Mouse (Mus musculus) heart, embryonic 11.5 days (tissue): ENCODE results near the gene Daam2. TPM values are rescaled to one million over a fixed set of nuclear protein-coding genes. Genes with fewer than 3 reads are reported as not detected.

ENCODE experiments used
- ATAC-seq: fragments of 200-750 bp; cut with Nextera tagmentation; replicated peaks from 2 replicates; pipeline ENCODE4 v1.8.0; 2017; ENCODE audit warnings: moderate library complexity; ENCODE audit not compliant: insufficient number of reproducible peaks, low FRiP score, low TSS enrichment
- H3K27ac ChIP-seq: fragments of 300-500 bp; sonication (generic); 2 replicates; pipeline ENCODE4 v1.5.1; 2014; ENCODE audit warnings: mild to moderate bottlenecking, low read depth, low read length
- H3K27me3 ChIP-seq: fragments of 300-500 bp; sonication (generic); 2 replicates; pipeline ENCODE4 v1.6.1; 2014; ENCODE audit warnings: mild to moderate bottlenecking, low read length, mixed read lengths; ENCODE audit not compliant: control insufficient read depth, insufficient read depth
- H3K36me3 ChIP-seq: fragments of 300-500 bp; sonication (generic); 2 replicates; pipeline ENCODE4 v1.6.1; 2014; ENCODE audit warnings: mild to moderate bottlenecking, low read length, moderate library complexity, mixed read lengths; ENCODE audit not compliant: control insufficient read depth, insufficient read depth
- H3K4me1 ChIP-seq: fragments of 300-500 bp; sonication (generic); 2 replicates; pipeline ENCODE4 v1.6.1; 2014; ENCODE audit warnings: low read length; ENCODE audit not compliant: control insufficient read depth, insufficient read depth
- H3K4me2 ChIP-seq: fragments of 300-500 bp; sonication (generic); 2 replicates; pipeline ENCODE4 v1.6.1; 2014; ENCODE audit warnings: mild to moderate bottlenecking, moderate library complexity
- H3K4me3 ChIP-seq: fragments of 300-500 bp; sonication (generic); 2 replicates; pipeline ENCODE4 v1.5.1; 2014; ENCODE audit warnings: low read depth, low read length
- H3K9ac ChIP-seq: fragments of 300-500 bp; sonication (generic); 2 replicates; pipeline ENCODE4 v1.6.1; 2014; ENCODE audit warnings: mild to moderate bottlenecking, low read depth, low read length, moderate library complexity
- H3K9me3 ChIP-seq: fragments of 300-500 bp; sonication (generic); replicated peaks from 2 replicates; pipeline ENCODE4 v1.6.1; 2016; ENCODE audit warnings: low read length; ENCODE audit not compliant: control insufficient read depth
- WGBS: fragments of 180-500 bp; shearing (Covaris S2); extraction: QIAGEN DNeasy Blood & Tissue Kit; methylation state at CpG from one replicate; pipeline ENCODE4 v1.1.7; 2014; ENCODE audit not compliant: insufficient replicate concordance; 5-methylcytosine and 5-hydroxymethylcytosine counted together
- polyA plus RNA-seq: library from polyadenylated mRNA; unstranded; fragments of >200 nt; fragmentation: Nextera tagmentation; extraction: Ambion mirVana; gene quantifications from 2 replicates; pipeline ENCODE4 v1.2.1, GENCODE M21; 2014

The Daam2 gene
- polyA plus RNA-seq, 1 experiment from 2014 or later, result 5.7 TPM

DNA sequence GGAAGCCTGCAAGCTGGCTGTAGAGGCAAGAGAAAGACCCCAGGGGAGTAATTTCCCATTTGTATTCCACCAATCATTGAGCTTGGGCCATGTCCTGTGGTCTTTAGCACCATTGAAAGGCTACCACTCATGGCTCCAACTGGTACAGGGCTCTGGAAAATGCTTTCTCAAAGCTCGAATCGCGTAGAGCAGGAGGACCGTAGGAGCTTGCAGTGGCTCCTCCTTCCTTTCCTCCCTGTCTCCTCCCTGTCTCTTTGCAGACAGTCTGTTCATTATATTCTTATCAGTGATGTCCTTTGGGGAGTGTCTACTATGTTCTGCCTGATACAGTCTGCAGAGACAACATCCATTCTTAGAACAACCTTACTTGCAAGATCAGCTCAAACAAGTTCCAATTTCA lies 18.7 kb downstream of the Daam2 start:
- Histone ChIP-seq H3K9ac (no peak overlapping the region), H3K4me2 (no peak overlapping the region), H3K27ac (no peak overlapping the region), H3K4me3 (no peak overlapping the region), H3K27me3 (no peaks in the 10 kb centered on the region), H3K4me1 (no peaks in the 10 kb centered on the region), H3K36me3 (no peaks in the 10 kb centered on the region), H3K9me3 (no peaks in the 10 kb centered on the region)
- ATAC-seq, result no peak; the same call in 1 of the 2 replicates
- WGBS, result 36% methylated on average over 4 of the region's 4 CpGs

- WGBS, result 93% methylated on average over 2 of the region's 2 CpGs
- Histone ChIP-seq H3K4me3 (no peak overlapping the region), H3K27ac (no peak overlapping the region), H3K4me2 (no peak overlapping the region), H3K9me3 (no peaks in the 10 kb centered on the region), H3K4me1 (0 out of 2 replicates have a peak, but pooled peaks cover under 1% of the 10 kb centered on the region), H3K27me3 (no peaks in the 10 kb centered on the region), H3K9ac (no peak overlapping the region), H3K36me3 (no peaks in the 10 kb centered on the region)
- no peak for ATAC-seq
Observed at GRCm38 (mm10) chr17:49544561-49544960, 19.6 kb downstream of the Daam2 start.

DNA sequence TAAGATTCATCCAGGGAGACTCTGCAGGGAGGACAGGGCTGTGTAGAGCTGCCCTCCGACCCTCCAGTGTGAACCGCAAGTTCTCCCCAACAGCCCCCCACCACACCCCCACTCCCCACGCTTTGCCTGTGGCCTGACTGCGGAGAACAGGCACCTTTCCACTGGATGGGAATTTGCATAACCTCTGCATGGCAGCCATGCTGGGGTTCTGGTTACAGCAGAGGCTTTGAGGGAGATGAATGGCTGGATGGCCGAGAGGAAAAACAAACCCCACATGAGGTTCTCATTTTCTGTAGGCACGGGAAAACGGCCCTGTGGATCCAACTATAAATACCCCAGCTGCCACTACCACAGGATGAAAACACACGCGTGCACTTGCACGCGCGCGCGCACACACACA lies 23.4 kb downstream of the Daam2 start:
- no peaks in the 10 kb centered on the region for H3K36me3 ChIP-seq
- H3K9ac ChIP-seq, result no peak overlapping the region
- no peak for ATAC-seq
- no peak overlapping the region for H3K4me3 ChIP-seq
- no peak overlapping the region for H3K4me2 ChIP-seq
- H3K4me1 ChIP-seq, result 0 out of 2 replicates have a peak, but pooled peaks cover 3% of the 10 kb centered on the region
- no peak overlapping the region for H3K27ac ChIP-seq
- WGBS, result 77% methylated on average over 14 of the region's 14 CpGs
- H3K27me3 ChIP-seq, result no peaks in the 10 kb centered on the region
- H3K9me3 ChIP-seq, result no peaks in the 10 kb centered on the region

DNA sequence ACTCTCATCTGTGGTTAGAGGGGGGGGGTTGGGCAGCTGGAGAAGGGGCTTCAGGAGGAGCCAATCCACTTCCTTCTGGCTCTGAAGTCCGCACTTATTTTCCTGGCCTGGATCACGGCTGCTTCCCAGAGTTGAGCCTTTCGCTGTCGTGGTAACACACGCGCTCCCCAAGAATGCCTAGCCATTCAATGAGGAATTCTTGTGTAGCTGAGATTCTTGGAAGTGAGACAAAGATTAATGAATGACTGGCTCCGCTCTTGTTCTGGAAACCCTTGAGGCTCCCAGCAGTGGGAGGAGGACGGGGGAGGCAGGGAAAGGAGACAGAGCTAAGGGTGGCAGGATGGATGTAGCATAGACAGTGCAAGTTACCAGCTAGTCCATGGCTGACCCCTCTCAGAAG lies 24.9 kb downstream of the Daam2 start:
- Histone ChIP-seq H3K27ac (no peak overlapping the region), H3K4me3 (no peak overlapping the region), H3K4me2 (no peak overlapping the region), H3K9ac (no peak overlapping the region), H3K36me3 (no peaks in the 10 kb centered on the region), H3K27me3 (no peaks in the 10 kb centered on the region), H3K9me3 (no peaks in the 10 kb centered on the region), H3K4me1 (peaks cover 3% of the 10 kb centered on the region; the same call in 1 of the 2 replicates)
- ATAC-seq, result peak; percentile 28; the same call in 1 of the 2 replicates
- 53% methylated on average over 8 of the region's 8 CpGs for WGBS

GRCm38 (mm10) chr17:49535580-49535979 lies 28.6 kb downstream of the Daam2 start:
- H3K9ac ChIP-seq, result no peak overlapping the region
- H3K27ac ChIP-seq, result no peak overlapping the region
- WGBS, result 53% methylated on average over 4 of the region's 4 CpGs
- no peaks in the 10 kb centered on the region; the same call in 1 of the 2 replicates for H3K27me3 ChIP-seq
- no peak overlapping the region for H3K4me2 ChIP-seq
- no peak overlapping the region for H3K4me3 ChIP-seq
- no peak for ATAC-seq
- peaks cover 3% of the 10 kb centered on the region; the same call in 1 of the 2 replicates for H3K4me1 ChIP-seq
- H3K36me3 ChIP-seq, result no peaks in the 10 kb centered on the region; the same call in 1 of the 2 replicates
- H3K9me3 ChIP-seq, result no peaks in the 10 kb centered on the region

DNA sequence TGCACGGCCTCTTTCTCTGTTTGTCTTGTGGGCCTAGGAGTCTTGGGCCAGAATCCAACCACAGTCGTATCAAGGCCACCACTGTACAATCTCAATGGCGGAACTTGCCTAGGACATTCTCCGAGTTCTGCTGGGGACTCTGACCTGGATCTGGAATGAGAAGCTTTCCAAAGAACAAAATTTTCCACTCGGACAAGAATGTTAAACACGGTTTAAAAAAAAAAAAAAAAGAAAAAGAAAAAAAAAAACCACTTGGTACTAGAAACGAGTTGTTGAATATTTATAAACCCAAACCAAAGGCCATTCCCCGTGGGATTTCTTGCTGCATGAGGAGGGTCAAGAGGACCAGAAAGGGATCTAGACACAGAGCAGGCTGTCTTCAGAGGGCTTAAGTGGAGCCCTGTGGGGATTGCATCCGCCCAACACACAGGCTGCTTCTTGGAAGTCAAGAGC lies 29.9 kb downstream of the Daam2 start:
- Histone ChIP-seq H3K9me3 (no peaks in the 10 kb centered on the region), H3K27me3 (no peaks in the 10 kb centered on the region; the same call in 1 of the 2 replicates), H3K27ac (no peak overlapping the region), H3K9ac (no peak overlapping the region), H3K4me1 (no peaks in the 10 kb centered on the region; the same call in 1 of the 2 replicates), H3K36me3 (no peaks in the 10 kb centered on the region; the same call in 1 of the 2 replicates), H3K4me3 (no peak overlapping the region), H3K4me2 (no peak overlapping the region)
- 46% methylated on average over 9 of the region's 9 CpGs for WGBS
- no peak for ATAC-seq

GRCm38 (mm10) chr17:49531661-49532060 lies 32.5 kb downstream of the Daam2 start:
- WGBS, result 79% methylated on average over 5 of the region's 5 CpGs
- Histone ChIP-seq H3K27ac (no peak overlapping the region), H3K9ac (no peak overlapping the region), H3K9me3 (no peaks in the 10 kb centered on the region), H3K4me2 (no peak overlapping the region), H3K27me3 (no peaks in the 10 kb centered on the region; the same call in 1 of the 2 replicates), H3K4me1 (no peaks in the 10 kb centered on the region; the same call in 1 of the 2 replicates), H3K36me3 (no peaks in the 10 kb centered on the region; the same call in 1 of the 2 replicates), H3K4me3 (no peak overlapping the region)
- no peak for ATAC-seq

- H3K4me1 ChIP-seq, result no peaks in the 10 kb centered on the region
- no peak overlapping the region for H3K27ac ChIP-seq
- no peaks in the 10 kb centered on the region; the same call in 1 of the 2 replicates for H3K27me3 ChIP-seq
- H3K9ac ChIP-seq, result no peak overlapping the region
- no peak overlapping the region for H3K4me3 ChIP-seq
- no peaks in the 10 kb centered on the region; the same call in 1 of the 2 replicates for H3K36me3 ChIP-seq
- 23% methylated on average over 3 of the region's 3 CpGs for WGBS
- H3K4me2 ChIP-seq, result no peak overlapping the region
- no peak for ATAC-seq
- H3K9me3 ChIP-seq, result no peaks in the 10 kb centered on the region
Observed at GRCm38 (mm10) chr17:49530215-49530614, 33.9 kb downstream of the Daam2 start.
